Mouse (Mus musculus) sigmoid colon, adult 10 weeks (tissue): ENCODE data around the gene Snx6. TPM values are rescaled to one million over a fixed set of nuclear protein-coding genes. Genes with fewer than 3 reads are reported as not detected.

ENCODE experiments used
- polyA plus RNA-seq: library from polyadenylated mRNA; stranded (reverse); fragments of 350-450 nt; fragmentation: Illumina TruSeq; extraction: RNeasy Lipid Tissue Mini Kit (QIAGEN cat#74804); gene quantifications from one replicate; pipeline ENCODE4 v1.2.3, GENCODE M21; 2014; ENCODE audit warnings: low read depth, low replicate concordance

Snx6 gene
- 164 TPM for polyA plus RNA-seq

DNA sequence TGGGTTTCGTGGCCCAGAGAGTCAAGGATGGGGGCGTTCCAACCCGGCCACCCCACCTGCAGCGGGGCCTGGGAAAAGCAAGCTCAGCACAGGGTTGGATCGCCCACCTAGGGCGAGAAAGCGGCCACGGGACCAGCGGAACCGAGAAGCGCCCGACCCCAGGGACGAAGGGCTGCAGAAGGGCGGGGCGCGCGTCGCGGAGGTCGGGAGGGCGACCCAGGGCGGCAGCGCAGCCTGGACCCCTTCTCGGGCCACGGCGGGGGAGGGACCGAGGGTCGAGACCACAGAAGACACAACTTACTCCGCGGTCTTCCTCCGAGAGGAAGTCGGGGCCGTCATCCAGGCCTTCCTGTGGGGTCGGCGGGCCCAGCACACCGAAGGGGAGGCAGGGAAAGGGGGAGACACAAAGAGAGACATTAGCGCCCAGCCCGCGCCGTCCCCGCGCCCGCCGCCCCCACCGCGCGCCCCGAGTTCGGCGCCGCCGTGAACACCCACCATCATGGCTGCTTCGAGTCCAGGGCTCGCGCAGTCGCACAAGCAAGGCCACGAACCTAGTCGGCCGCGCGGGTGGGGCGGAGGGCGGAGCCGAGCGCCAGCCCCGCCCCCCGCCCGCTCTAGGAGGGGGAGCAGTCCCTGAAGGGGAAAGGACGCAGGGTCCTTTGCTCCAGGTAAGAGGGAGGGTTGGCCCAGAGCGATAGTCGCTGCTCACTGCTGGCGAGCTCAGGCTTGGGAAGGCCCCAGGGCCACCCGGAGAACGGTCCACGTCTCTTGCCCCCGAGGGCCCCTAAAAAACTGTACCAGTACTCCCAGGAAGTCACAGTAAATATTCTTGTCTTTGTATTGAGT is at the start of gene Snx6:
Snx6 (minus strand) TSS at position 551 of the 846 bp plus-strand sequence.

Other genes starting within 250 kb of the Snx6 start
- 312 TPM for gene Sptssa, start 139.1 kb downstream of the Snx6 start, polyA plus RNA-seq
- gene Eapp, start 99.8 kb downstream of the Snx6 start, polyA plus RNA-seq, result 105 TPM
- gene Cfl2, start 67.2 kb upstream of the Snx6 start, polyA plus RNA-seq, result 482 TPM
- gene Gm20403, start 190.8 kb upstream of the Snx6 start, polyA plus RNA-seq, result not detected
- 33.4 TPM for gene Baz1a, start 218.6 kb upstream of the Snx6 start, polyA plus RNA-seq